9 mouse cellular contexts compared by ENCODE assay signal in the genomic region with DNA sequence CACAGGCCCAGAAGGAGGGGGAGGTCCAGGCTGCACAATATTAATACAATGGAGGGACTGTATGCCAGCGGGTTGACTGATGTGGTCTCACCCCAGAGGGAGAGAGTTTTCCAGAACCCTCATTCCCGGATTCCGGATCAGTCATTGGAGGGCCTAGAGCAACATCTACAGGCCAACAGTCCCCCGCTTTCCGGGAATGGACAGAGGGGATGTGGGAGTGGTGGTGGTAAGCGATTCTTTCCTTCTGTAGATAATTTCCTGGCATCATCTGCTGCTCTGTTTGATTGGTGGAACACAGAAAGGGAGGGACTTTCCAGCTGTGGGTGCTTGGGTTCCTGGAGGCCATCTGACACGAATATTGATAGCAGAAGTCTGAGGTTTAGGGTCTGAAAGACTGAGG. TPM values are rescaled to one million over a fixed set of nuclear protein-coding genes. Genes with fewer than 3 reads are reported as not detected.
DNase-seq lines count a peak whose midpoint lies in the region; ATAC-seq and TF ChIP-seq lines count a peak whose summit lies in the region.
"Had no signal": no experiment of that assay in that cellular context is flagged by ENCODE, and none has a peak within 500 bp of the region (broad histone marks: within the 10 kb centered on the region; RNA-seq: fewer than 3 reads in every experiment).

No protein-coding gene starts in this region.

- no peak for TF ChIP-seq CTCF in E14TG2a.4 (conservative IDR thresholded peaks at IDR 0.05; ENCODE audit: low read length)

- no peaks in the 10 kb centered on the region for H3K36me3 ChIP-seq in E14TG2a.4 (ENCODE audit: insufficient read depth, low read length)
- H3K36me3 ChIP-seq in heart, embryonic 16.5 days (ENCODE audit: control insufficient read depth, insufficient read depth): no peaks in the 10 kb centered on the region
- no peaks in the 10 kb centered on the region for H3K36me3 ChIP-seq in limb, embryonic 13.5 days
- no peaks in the 10 kb centered on the region for H3K36me3 ChIP-seq in midbrain, embryonic 15.5 days (replicated peaks)

- H3K9me3 ChIP-seq in E14TG2a.4 (ENCODE audit: low read length): no peaks in the 10 kb centered on the region
- H3K9me3 ChIP-seq in heart, embryonic 16.5 days (replicated peaks; ENCODE audit: control insufficient read depth, low read length): no peaks in the 10 kb centered on the region
- no peaks in the 10 kb centered on the region for H3K9me3 ChIP-seq in limb, embryonic 13.5 days
- no peaks in the 10 kb centered on the region for H3K9me3 ChIP-seq in midbrain, embryonic 15.5 days

- H3K4me3 ChIP-seq in E14TG2a.4 (replicated peaks; ENCODE audit: low read length): 0 out of 2 replicates have a peak overlapping the region, but pooled peaks have one; percentile 67
- no peak overlapping the region for H3K4me3 ChIP-seq in heart, embryonic 16.5 days (ENCODE audit: low read length)
- no peak overlapping the region for H3K4me3 ChIP-seq in limb, embryonic 13.5 days
- no peak overlapping the region for H3K4me3 ChIP-seq in midbrain, embryonic 15.5 days

- peaks cover 67% of the 10 kb centered on the region for H3K4me1 ChIP-seq in E14TG2a.4 (replicated peaks; ENCODE audit: low read depth, low read length)
- H3K4me1 ChIP-seq in heart, embryonic 16.5 days (ENCODE audit: control insufficient read depth, insufficient read depth, low read length): peaks cover 12% of the 10 kb centered on the region
- peaks cover 39% of the 10 kb centered on the region for H3K4me1 ChIP-seq in limb, embryonic 13.5 days
- peaks cover 23% of the 10 kb centered on the region for H3K4me1 ChIP-seq in midbrain, embryonic 15.5 days

- H3K27me3 ChIP-seq in E14TG2a.4 (ENCODE audit: insufficient read depth, low read length): peaks cover 26% of the 10 kb centered on the region
- H3K27me3 ChIP-seq in heart, embryonic 16.5 days (ENCODE audit: control insufficient read depth, insufficient read depth, low read length): no peaks in the 10 kb centered on the region
- H3K27me3 ChIP-seq in limb, embryonic 13.5 days: no peaks in the 10 kb centered on the region
- H3K27me3 ChIP-seq in midbrain, embryonic 15.5 days (replicated peaks): peaks cover 6% of the 10 kb centered on the region

- H3K27ac ChIP-seq in heart, embryonic 16.5 days (ENCODE audit: low read length): peak overlapping the region; percentile 74
- H3K27ac ChIP-seq in limb, embryonic 13.5 days: peak overlapping the region; percentile 65; the same call in 1 of the 2 replicates
- no peak overlapping the region for H3K27ac ChIP-seq in midbrain, embryonic 15.5 days

- ATAC-seq in heart, embryonic 16.5 days (replicated peaks; ENCODE audit: extremely low read depth, insufficient read depth, low FRiP score): peak; percentile 38
- no peak for ATAC-seq in limb, embryonic 13.5 days (ENCODE audit: low FRiP score, low read depth)
- no peak for ATAC-seq in midbrain, embryonic 15.5 days (replicated peaks)

- DNase-seq in 416B (ENCODE audit: low read depth): peak; percentile 85
- no peak for DNase-seq in gastrocnemius, postnatal 10 days
- DNase-seq in embryo, embryonic 11 days: no peak
- no peak for DNase-seq in spleen, postnatal 4 days (ENCODE audit: low spot score in 2 of 2)

- no peak overlapping the region for H3K9ac ChIP-seq in heart, embryonic 16.5 days (ENCODE audit: low read length)
- H3K9ac ChIP-seq in limb, embryonic 13.5 days: 0 out of 2 replicates have a peak overlapping the region, but pooled peaks have one; percentile 20
- H3K9ac ChIP-seq in midbrain, embryonic 15.5 days: no peak overlapping the region

- H3K4me2 ChIP-seq in heart, embryonic 16.5 days (ENCODE audit: low read depth, low read length): no peak overlapping the region
- no peak overlapping the region for H3K4me2 ChIP-seq in limb, embryonic 13.5 days (replicated peaks)
- H3K4me2 ChIP-seq in midbrain, embryonic 15.5 days: no peak overlapping the region

- WGBS in heart, embryonic 16.5 days: 37% methylated on average over 7 of the region's 7 CpGs
- 54% methylated on average over 7 of the region's 7 CpGs for WGBS in limb, embryonic 13.5 days
- WGBS in midbrain, embryonic 15.5 days: 77% methylated on average over 7 of the region's 7 CpGs

RNA-seq across cellular contexts. Expression of a gene that starts 1.6 kb away (rescaled TPM):
- polyA plus RNA-seq in heart, embryonic 16.5 days (2015; fragmentation: Nextera tagmentation; extraction: Ambion mirVana): not detected in 2 replicates
- 0.51 TPM in 1 of 2 replicates, not detected in the other for polyA plus RNA-seq in limb, embryonic 13.5 days (2015; fragmentation: Nextera tagmentation; extraction: Ambion mirVana)
- total RNA-seq in gastrocnemius, postnatal 10 days (2021): not detected
- polyA plus RNA-seq in midbrain, embryonic 15.5 days (2015; fragmentation: Nextera tagmentation; extraction: Ambion mirVana): not detected in 2 replicates
- total RNA-seq: left cerebral cortex, postnatal 25 days had no signal

RNA-seq across cellular contexts. Expression of a gene that starts 5.0 kb away (rescaled TPM):
- polyA plus RNA-seq in heart, embryonic 16.5 days (2015; fragmentation: Nextera tagmentation; extraction: Ambion mirVana): 3.9 and 4.3 TPM in 2 replicates
- 4.3 and 4.4 TPM in 2 replicates for polyA plus RNA-seq in limb, embryonic 13.5 days (2015; fragmentation: Nextera tagmentation; extraction: Ambion mirVana)
- total RNA-seq in gastrocnemius, postnatal 10 days (2021): 1 to 10 TPM; 2.3 to 3.7 TPM
- polyA plus RNA-seq in midbrain, embryonic 15.5 days (2015; fragmentation: Nextera tagmentation; extraction: Ambion mirVana): 1.7 and 1.9 TPM in 2 replicates

RNA-seq across cellular contexts. Expression of a gene that starts 17.7 kb away (rescaled TPM):
- 0.26 and 0.90 TPM in 2 replicates for polyA plus RNA-seq in heart, embryonic 16.5 days (2015; fragmentation: Nextera tagmentation; extraction: Ambion mirVana)
- polyA plus RNA-seq in limb, embryonic 13.5 days (2015; fragmentation: Nextera tagmentation; extraction: Ambion mirVana): 1.9 and 2.0 TPM in 2 replicates
- under 1 TPM; 0.11 to 0.31 TPM for total RNA-seq in gastrocnemius, postnatal 10 days (2021)
- 0.10 and 0.28 TPM in 2 replicates for polyA plus RNA-seq in midbrain, embryonic 15.5 days (2015; fragmentation: Nextera tagmentation; extraction: Ambion mirVana)

RNA-seq across cellular contexts. Expression of a gene that starts 19.2 kb away (rescaled TPM):
- polyA plus RNA-seq in heart, embryonic 16.5 days (2015; fragmentation: Nextera tagmentation; extraction: Ambion mirVana): 10.8 and 19.9 TPM in 2 replicates
- 1.1 and 1.5 TPM in 2 replicates for polyA plus RNA-seq in limb, embryonic 13.5 days (2015; fragmentation: Nextera tagmentation; extraction: Ambion mirVana)
- 1 to 10 TPM in 1 of 2 experiments, under 1 TPM in 1; 0.42 to 1.0 TPM for total RNA-seq in gastrocnemius, postnatal 10 days (2021)
- polyA plus RNA-seq in midbrain, embryonic 15.5 days (2015; fragmentation: Nextera tagmentation; extraction: Ambion mirVana): 0.46 and 0.52 TPM in 2 replicates
- total RNA-seq: left cerebral cortex, postnatal 25 days had no signal

RNA-seq across cellular contexts. Expression of a gene that starts 24.6 kb away (rescaled TPM):
- 4.1 and 4.4 TPM in 2 replicates for polyA plus RNA-seq in heart, embryonic 16.5 days (2015; fragmentation: Nextera tagmentation; extraction: Ambion mirVana)
- 16.1 and 19.4 TPM in 2 replicates for polyA plus RNA-seq in limb, embryonic 13.5 days (2015; fragmentation: Nextera tagmentation; extraction: Ambion mirVana)
- 1 to 10 TPM; 1.8 to 2.4 TPM for total RNA-seq in gastrocnemius, postnatal 10 days (2021)
- 11.1 and 11.8 TPM in 2 replicates for polyA plus RNA-seq in midbrain, embryonic 15.5 days (2015; fragmentation: Nextera tagmentation; extraction: Ambion mirVana)
